Mouse (Mus musculus) left cerebral cortex, adult 2 months (tissue): ENCODE measurements around the gene Sgo2a. TPM values are rescaled to one million over a fixed set of nuclear protein-coding genes. Genes with fewer than 3 reads are reported as not detected.
"Not testable (repeated sequence)": the region's sequence is repeated elsewhere in the genome, so short reads cannot be mapped to it uniquely, and the experiment has no call there.

Experiments
- DNase-seq, 2 experiments: peaks; one replicate each; pipeline ENCODE4 v3.0.0; 2021 to 2022; ENCODE audit warnings: low spot score in 2 of 2, mixed read lengths in 1 of 2; ENCODE audit errors: extremely low spot score in 1 of 2
- H3K27ac ChIP-seq: fragments of 200-600 bp; 2 replicates; pipeline ENCODE4 v1.8.1; 2022
- H3K4me3 ChIP-seq: fragments of 200-600 bp; 2 replicates; pipeline ENCODE4 v1.8.1; 2022
- CTCF ChIP-seq: fragments of 200-600 bp; IDR thresholded peaks from 2 replicates; pipeline ENCODE4 v1.8.1; 2022; ENCODE audit warnings: antibody characterized with exemption, mild to moderate bottlenecking, moderate library complexity
- intact Hi-C: fragments of 180-260 bp; cut with DNase I; formaldehyde crosslinking; loops from one replicate; pipeline ENCODE4 v1.15.1; 2025
- total RNA-seq, 2 experiments: library from RNA; stranded (reverse); gene quantifications; 2 replicates each; pipeline ENCODE4 v1.2.3; 2021

Sgo2a gene
- total RNA-seq, 2 experiments from 2014 or later = 0.35 to 0.54 TPM

DNA sequence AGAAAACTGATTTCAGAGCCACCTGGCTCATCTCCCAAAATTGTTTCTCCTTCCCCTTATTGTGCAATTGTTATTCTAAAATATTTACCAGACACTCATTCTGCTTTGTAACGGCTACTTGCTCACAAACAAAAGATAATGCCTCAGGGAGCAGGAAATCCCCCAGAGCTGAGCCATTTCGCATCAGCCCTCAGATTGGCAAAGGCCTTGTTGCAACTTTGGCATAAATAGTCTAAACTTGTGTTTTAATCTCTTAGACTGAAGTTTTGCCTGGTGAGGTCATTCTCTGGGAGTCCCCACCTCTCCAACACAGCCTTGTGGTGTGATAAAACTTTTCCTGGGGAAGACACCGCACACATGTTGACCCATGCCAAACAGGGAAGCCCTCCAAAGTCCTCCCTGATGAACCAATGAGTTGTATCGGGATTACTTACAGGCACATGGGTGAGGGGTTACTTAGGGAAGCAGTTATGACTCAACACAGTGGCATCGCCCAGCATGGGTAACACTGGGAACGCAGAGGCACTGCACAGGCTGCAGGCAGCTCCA lies 6.6 kb upstream of the Sgo2a start:
- no peak for TF ChIP-seq CTCF
- Histone ChIP-seq H3K27ac (no peak overlapping the region), H3K4me3 (no peak overlapping the region)
- intact Hi-C loops = no loop called here
- DNase-seq = no peak

DNA sequence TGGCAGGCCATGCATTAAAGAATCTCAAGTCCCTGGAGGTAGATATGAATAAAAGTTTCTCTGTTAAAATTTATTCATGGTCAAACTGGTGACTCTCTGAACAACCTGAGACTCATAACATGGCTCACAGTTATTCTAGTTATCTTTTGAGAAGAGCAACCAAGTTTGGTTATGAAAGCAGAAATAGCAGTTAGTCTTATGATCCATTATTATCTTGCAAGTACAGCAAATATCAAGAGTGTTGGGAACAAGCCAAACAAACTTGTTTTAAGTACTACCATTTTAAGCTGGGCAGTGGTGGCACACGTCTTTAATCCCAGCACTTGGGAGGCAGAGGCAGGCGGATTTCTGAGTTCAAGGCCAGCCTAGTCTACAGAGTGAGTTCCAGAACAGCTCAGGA lies 4.5 kb upstream of the Sgo2a start:
- Histone ChIP-seq H3K4me3 (no peak overlapping the region), H3K27ac (no peak overlapping the region)
- DNase-seq = no peak
- TF ChIP-seq CTCF = no peak
- intact Hi-C loops = no loop called here

- intact Hi-C loops = no loop called here
- TF ChIP-seq CTCF = no peak
- H3K4me3 ChIP-seq = peak overlapping the region; percentile 89
Observed at GRCm38 (mm10) chr1:57996133-57996615, 403 bp downstream of the Sgo2a start.

DNA sequence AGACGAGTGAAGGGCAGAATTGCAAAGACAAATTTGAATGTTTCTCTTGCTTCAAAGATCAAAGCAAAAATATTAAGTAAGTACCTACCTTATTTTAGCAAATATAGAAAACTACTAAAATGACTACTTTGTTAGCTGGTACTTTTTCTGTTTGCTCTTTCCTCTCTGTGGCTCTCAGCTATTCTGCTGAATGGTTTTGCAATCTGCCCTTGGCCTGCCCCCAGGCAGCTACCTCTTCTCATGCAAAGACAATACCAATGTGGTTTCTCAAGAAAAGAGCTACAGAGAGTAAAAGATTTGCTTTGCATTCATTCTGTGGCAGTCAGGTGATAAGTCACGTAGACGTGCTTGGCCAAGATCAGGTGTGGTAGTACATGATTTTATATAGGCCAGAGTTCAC lies 2.4 kb downstream of the Sgo2a start:
- no peak for DNase-seq
- H3K27ac ChIP-seq = no peak overlapping the region
- TF ChIP-seq CTCF = no peak
- no peak overlapping the region for H3K4me3 ChIP-seq
- intact Hi-C loops = no loop called here

More at GRCm38 (mm10) chr1:57996133-57996615, 403 bp downstream of the Sgo2a start:
- H3K27ac ChIP-seq = no peak overlapping the region
- DNase-seq = no peak

GRCm38 (mm10) chr1:58006388-58006787 lies 10.6 kb downstream of the Sgo2a start:
- H3K27ac ChIP-seq, intact Hi-C loops, H3K4me3 ChIP-seq, DNase-seq: not testable (repeated sequence)

GRCm38 (mm10) chr1:58018856-58019255 lies 23.1 kb downstream of the Sgo2a start, which contains the start of gene Kctd18:
Gene Kctd18 (minus strand): TSS chr1:58018956.
- DNase-seq = no peak
- no peak within 1 kb of the TSS for H3K4me3 ChIP-seq
- intact Hi-C loops = no loop called here
- H3K27ac ChIP-seq = no peak within 1 kb of the TSS
- no peak for TF ChIP-seq CTCF

DNA sequence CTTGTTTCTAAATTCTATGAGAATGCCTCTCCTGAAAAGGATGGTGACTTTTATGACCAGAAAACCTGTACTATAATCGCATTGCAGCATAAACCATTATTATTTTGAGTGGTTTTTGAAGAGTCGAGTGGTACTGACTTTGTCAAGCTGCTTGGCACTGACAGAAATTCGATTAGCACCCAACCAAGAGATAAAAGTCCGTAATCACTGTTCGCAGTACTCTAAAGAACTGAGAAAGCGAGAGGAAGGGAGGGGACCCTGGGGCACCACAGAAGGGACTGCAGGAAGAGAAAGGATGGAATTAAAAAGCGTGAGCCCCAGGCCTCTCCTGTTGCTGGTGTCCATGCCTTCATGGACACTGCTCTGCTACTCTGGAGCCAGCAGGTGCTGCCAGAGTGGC lies 31.9 kb downstream of the Sgo2a start:
- DNase-seq = no peak
- Histone ChIP-seq H3K4me3 (no peak overlapping the region), H3K27ac (no peak overlapping the region)
- no peak for TF ChIP-seq CTCF
- intact Hi-C loops = loop anchor here (5.0 kb wide), 1 partner anchor 55 kb away; no protein-coding TSS in a partner anchor

DNA sequence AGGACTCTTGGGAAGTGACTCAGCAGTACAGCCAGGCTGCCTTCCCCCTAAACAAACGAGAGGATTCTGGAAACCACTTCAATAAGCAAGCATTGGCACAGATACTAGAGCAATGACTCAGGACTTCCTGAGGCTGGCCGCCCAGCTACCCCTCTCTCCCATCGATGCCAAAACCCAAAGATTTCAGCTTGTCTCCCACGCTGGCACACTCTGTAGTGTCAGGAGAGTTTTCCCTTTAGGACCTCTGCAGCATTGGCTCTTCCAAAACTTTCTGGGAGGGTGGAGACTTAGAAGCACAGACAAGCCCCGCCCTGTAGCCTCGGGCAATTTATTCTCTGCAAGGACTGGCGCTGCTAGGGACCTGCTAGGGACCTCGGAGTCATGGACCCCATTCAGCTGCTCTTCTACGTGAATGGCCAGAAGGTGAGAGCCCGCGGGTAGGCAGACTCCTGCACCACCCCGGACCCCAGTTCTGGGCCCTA lies 33.9 kb downstream of the Sgo2a start, which contains the start of gene Aox1:
TSS of gene Aox1 (plus strand) at position 296 of the 482 bp plus-strand sequence.
- H3K27ac ChIP-seq = peak within 1 kb of the TSS; percentile 81
- peak within 1 kb of the TSS; percentile 41 for H3K4me3 ChIP-seq
- DNase-seq = peak; percentile 15 to 17
- intact Hi-C loops = loop anchor here (5.0 to 10.0 kb wide), 2 partner anchors 57 to 605 kb away; no protein-coding TSS in a partner anchor
- TF ChIP-seq CTCF = no peak

- peak overlapping the region; percentile 41 for H3K4me3 ChIP-seq
Observed at GRCm38 (mm10) chr1:58030156-58030871, 34.5 kb downstream of the Sgo2a start.

DNA sequence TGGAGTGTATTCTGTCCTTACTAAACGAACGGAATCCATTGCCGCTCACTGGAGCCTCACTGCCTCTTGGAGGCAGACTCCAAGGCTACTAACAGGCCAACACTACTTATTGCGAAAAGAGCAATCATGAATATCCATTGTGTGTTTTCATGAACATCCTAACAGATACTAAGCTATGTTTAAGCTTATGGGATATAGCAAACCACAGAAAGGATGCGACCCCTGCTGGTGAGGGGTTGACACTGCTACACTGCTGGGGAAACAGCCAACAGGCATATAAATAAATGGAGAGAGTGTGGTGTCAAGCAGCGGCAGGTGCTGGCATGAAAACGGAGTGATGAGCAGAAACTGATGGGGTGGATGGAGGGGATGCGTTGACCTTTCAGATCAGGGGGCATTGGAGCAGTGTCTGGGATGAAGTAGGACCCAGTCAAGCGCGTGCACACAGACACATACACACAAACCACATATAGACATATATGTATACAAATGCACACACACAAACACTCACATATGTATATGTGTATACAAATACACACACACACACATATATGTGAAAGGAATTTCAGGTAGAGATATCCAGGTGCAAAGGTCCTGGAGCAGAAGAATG lies 35.5 kb downstream of the Sgo2a start:
- TF ChIP-seq CTCF = peak; percentile 68
- peak in 1 of 2 experiments; percentile 34 for DNase-seq
- Histone ChIP-seq H3K4me3 (peak overlapping the region; percentile 9; the same call in 1 of the 2 replicates), H3K27ac (no peak overlapping the region; the same call in 1 of the 2 replicates)
- intact Hi-C loops = loop anchor here (10.0 kb wide), 1 partner anchor 606 kb away; no protein-coding TSS in a partner anchor

More at GRCm38 (mm10) chr1:58030156-58030871, 34.5 kb downstream of the Sgo2a start:
- intact Hi-C loops = loop anchor here (10.0 kb wide), 1 partner anchor 606 kb away; no protein-coding TSS in a partner anchor
- TF ChIP-seq CTCF = no peak
- peak overlapping the region; percentile 81 for H3K27ac ChIP-seq
- DNase-seq = peak; percentile 23 to 45

GRCm38 (mm10) chr1:58037306-58037705 lies 41.5 kb downstream of the Sgo2a start:
- not testable (repeated sequence) for DNase-seq, H3K4me3 ChIP-seq, H3K27ac ChIP-seq
- intact Hi-C loops = loop anchor here (10.0 kb wide), 1 partner anchor 613 kb away; no protein-coding TSS in a partner anchor

GRCm38 (mm10) chr1:58045076-58045475 lies 49.3 kb downstream of the Sgo2a start:
- no peak for DNase-seq
- intact Hi-C loops = no loop called here
- TF ChIP-seq CTCF = no peak
- H3K27ac ChIP-seq = no peak overlapping the region
- H3K4me3 ChIP-seq = no peak overlapping the region
